Mouse (Mus musculus): ENCODE measurements around the gene Bdh2.

Gene Bdh2

DNA sequence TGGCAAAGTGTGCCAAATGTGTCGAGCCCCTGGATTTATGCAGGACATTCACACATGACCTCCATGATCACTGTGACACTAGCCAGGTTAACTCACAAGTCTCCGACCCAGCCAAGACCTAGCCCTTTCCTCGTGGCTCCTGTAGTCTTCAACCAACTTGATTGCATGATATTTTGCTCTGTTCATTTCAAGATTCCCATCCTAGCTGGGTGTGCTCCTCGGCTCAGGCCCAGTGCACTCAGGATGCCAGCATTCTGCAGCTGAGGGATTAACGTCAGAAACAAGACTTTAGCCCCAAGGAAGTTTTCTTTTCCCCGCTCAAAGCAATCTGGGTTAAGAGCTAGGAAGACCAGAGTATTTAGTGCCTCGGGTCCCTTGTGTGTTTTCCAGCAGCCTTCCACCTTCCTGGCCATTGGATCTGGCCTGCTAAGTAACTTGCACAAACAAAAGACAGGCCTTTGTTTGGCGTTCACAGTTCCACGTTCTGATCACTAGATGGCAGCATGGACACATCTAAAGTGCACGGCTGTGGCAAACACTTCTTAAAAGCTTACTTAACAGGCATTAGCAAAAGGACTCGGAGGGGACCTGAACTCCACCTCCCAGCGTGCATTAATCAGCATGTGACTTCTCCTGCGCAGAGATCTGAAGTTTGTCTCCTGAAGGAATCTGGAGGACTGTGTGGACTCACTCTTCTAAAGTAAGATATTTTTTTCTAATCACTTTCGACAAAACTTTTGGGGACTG is at the start of gene Bdh2:
Gene Bdh2 (plus strand): TSS at position 553 of the 747 bp plus-strand sequence.
- CTCF ChIA-PET, result no interaction called here

DNA sequence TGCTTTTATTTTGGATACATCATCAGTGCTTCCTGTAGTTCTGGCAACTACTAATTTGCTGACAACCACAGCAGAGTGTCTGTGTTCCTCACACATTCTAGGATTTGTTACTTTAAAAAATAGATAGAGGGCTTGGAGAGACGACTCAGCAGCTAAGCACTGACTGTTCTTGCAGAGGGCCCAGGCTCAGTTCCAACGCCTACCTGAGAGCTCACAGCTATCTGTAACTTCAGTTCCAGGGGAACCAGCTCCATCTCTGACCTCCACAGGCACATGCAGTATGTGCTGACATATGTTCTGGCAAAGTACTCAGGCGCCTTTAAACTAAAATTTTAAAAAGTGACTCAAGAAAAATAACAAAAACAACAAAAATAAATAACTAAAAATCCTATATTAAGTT is 49.0 kb upstream of the Bdh2 start:
- CTCF ChIA-PET, result interaction anchor here (0.7 kb wide), 1 partner anchor 26 kb away, joined by 8 read pairs; no protein-coding TSS in a partner anchor

DNA sequence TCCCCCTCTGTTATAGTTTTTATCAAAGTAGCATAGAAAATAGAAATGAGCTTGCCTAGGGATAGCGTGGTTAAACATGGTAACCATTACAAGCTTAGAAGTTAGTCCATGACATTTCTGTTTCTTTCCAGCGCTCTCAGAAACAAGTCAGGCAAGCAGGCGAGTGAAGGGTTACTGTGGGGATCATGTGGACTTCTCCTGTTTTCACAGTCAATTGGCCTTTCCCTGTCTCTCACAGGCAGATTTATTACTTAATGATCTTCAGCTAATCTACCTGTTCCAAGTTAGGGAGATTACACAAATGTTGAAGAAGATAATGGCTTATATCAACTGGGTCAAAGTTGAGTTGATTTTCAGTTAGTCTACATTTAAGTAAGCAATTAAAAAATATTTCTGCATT is 48.6 kb upstream of the Bdh2 start:
- CTCF ChIA-PET, result no interaction called here

DNA sequence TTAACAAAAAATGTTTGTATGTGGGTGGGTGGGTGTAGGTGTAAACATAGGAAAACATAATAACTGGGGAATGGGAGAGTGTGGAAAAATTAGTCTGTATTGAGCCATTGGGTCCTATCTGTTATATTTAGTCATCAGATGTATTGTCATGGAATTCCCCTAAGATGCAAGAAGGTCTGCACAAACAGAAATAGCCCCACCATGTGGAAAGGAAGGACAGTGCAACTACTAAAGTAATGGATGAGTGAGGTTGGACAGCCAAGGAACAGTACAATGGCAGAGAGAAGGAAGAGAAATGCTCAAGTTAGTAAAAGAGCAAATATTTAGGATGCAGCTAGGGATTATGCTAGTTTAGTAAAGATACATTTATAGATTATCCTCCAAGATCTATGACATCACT is 35.3 kb upstream of the Bdh2 start:
- CTCF ChIA-PET, result no interaction called here

DNA sequence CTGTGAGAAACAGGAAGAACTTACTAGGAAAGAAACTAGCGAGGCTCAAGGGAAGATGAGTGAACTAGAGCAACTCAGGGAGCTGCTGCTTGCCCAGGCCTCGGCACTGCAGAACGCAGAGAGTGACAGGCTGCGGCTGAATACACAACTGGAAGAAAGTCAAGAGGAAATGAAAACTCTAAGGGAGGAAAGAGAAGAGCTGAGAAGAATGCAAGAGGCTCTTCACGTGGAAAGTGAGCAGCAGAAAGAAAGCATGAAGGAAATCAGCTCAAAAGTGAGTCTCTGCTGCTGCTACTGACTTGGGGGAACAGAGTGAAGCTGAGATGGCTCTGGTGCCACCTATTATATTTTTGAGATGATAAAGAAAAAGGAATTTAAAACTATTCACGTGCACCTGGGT is 34.2 kb upstream of the Bdh2 start:
- CTCF ChIA-PET, result no interaction called here

DNA sequence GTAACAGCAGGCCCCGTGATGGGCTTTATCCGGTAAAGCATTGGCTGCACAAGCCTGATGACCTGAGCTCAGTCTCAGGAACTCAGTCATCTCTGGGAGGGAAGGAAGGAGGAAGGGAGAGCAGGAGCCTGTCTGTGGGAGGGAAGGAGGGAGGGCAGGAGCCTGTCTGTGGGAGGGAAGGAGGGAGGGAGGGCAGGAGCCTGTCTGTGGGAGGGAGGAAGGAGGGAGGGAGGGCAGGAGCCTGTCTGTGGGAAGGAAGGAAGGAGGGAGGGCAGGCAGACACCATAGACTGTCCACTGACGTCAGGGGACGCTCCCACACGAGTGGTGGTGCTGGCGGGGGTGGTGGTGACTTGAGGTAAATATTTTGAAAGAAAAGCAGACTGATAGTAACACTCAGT is 31.9 kb upstream of the Bdh2 start:
- CTCF ChIA-PET, result no interaction called here

DNA sequence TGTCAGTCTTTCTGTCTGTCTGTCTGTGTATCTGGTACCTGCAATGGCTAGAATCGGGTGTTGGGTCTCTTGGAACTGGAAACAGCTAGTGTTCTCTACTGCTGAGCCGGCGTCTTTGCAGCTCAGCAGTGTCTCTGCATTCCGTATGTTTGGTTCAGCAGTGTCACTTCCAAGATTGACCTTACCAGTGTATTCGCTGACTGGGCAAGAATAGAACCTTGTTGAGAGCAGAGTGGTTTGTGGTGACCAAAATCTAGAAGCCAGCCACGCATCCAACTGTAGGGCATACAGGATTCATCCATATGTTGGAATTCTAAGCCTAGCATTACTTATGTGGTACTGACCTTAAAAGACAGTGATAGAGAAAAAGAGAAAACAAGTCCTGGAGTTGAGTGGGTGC is 29.2 kb upstream of the Bdh2 start:
- CTCF ChIA-PET, result no interaction called here

DNA sequence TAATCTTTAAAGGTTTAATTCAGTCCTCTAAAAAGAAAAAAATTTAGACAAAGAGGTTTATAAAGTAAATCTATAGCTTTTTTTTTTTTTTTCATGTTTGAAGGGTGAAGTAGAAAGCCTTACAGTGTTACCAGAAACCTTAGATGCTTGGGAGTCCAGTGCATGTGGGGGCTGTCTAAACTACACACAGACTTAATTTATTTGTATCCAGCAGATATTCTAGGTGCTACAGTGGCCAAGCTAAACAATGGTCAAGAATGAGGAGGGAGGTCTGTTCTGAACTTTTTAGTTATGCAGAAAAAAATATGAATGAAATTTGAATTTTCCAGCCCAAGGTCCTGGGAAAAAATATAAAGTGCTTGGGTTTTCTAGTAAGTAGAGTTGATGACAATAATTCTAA is 26.2 kb upstream of the Bdh2 start:
- CTCF ChIA-PET, result no interaction called here

DNA sequence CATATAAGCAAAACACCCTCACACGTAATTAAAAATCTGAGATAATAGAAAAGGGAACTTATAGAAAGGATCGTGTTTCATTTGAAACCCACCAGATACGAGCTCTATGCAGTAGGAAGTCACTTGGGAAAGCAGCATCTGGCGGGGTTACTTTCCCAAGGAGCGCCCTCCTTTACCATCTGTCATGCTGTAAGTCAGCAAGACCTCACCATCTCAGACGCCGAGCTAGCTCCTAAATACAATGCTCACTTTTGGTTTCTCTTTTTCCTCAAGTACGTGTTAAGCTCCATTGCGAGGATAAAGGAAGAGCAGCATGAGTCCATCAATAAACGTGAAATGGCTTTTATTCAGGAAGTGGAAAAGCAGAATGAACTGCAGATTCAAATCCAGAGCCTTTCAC is 22.1 kb upstream of the Bdh2 start:
- CTCF ChIA-PET, result no interaction called here

DNA sequence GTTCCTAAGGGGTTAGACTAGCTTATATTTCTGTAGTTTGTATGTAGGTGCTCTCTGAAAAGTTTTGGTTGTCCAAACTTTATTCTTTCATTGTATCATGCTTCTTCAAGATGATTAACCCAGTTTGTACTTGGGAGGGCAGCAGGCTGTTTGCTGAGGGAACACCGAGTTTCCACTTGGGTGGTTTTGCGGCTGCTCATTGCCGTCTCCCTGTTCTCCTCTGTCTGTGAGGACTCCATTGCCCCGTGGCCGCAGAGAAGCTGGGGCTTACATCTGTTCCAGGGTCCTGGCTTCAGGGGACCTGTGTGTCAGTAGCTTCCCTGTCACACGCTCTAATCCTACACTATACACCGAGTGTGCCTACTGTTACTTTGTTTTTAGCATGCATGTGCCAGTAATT is 20.8 kb upstream of the Bdh2 start:
- CTCF ChIA-PET, result no interaction called here

DNA sequence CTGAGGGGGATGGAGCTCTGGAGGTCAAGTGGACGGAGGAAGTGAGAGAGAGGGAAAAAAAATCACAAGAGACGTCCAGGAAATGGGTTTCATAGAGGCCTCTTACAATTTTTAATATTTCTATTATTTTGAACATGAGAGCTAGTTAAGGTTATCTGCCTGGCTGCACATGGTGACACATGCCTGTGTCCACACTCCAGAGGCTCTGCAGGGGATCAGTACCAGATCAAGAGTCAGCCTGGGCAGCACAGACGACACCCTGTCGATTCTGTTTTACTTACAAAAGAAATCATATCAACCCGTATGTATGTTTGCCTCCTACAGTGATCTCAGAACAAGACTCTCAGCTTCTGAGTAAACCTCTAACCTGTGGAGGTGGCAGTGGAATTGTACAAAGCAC is 12.4 kb upstream of the Bdh2 start:
- CTCF ChIA-PET, result no interaction called here

DNA sequence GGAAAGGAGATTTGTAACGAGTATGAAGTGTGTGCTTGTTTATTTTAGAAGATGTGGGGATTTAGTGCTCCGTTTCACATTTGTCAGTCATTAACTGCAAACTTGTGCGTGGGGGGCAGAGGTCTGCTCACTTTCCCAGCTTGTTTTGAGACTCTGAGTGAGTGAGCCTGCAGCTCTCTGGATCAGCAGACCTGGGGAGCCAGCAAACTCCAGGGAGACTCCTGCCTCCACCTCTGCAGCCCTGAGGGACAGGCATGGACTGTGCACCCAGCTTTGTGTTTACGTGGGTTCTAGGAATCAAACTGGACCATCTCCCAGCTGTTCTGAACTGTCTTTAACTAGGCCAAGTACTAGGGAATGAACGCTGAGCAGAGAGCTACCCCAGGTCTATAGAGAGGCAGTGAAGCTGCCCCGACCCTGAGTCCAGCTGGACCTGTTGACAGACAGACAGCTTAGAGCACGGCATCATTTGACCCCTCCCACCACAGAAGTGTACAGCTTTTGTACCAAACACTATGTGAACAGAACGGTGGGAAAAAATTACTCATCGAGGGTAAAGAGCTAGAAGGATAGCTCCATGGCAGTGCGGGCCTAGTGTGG is 11.5 kb upstream of the Bdh2 start:
- CTCF ChIA-PET, result no interaction called here

DNA sequence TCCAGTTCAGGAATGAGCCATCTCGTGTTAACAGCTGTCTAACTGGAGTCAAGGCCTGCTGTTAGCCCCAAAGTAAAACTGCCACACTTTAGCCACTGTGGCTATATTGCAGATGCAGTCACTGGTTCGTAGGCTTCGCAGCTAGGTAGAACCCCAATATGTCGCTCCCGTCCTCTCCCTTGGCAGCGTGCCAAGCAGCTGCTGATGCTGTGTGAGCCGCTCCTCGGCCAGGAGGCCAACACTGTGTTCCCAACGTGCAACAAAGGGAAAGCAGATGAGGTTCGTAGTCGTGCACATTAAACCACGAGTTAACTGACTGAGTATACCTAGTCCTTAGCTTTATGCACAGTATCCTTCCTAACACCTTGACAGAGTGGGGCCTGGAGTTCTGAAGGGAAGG is 8.4 kb upstream of the Bdh2 start:
- CTCF ChIA-PET, result no interaction called here

DNA sequence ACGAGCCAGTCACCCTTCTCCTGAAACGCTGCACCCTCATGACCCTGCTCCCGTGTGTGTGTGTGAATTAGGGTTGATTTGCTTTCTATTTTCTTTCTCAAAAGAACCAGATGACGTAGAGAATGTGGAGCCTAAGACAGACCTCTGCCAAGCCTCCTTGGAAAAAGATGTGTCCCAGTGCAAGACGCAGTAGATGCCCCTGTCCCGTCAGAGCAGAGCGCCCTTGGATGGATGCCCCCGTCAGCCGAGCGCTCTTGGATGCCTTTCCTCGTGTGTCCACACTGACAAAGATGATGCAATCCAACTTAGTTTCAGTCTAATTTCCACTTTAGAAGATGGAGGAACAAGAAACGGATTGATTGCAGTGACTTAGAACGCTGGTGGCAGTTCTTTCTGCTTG is 8.0 kb upstream of the Bdh2 start:
- CTCF ChIA-PET, result no interaction called here

DNA sequence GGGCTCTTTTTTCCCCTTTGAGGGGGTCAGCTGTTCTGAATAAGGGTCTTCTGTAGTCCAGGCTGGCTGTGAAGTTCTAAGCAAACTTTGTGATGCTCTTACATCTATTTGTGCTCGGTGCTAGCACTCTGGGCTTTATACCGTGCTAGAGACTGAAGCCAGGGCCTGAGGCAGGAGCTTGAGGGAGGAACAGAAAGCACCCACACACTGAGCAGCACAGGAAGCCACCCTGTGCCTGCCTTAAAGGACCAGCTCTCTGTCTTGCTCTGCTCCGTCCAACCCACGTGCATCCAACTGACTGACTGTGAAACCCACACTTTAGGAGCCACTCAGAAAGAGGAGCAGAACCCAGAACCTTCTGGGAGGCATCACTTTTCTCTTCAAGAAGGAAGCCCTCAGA is 861 bp upstream of the Bdh2 start:
- CTCF ChIA-PET, result interaction anchor here (0.6 kb wide), 1 partner anchor 349 kb away, joined by 4 read pairs; no protein-coding TSS in a partner anchor

DNA sequence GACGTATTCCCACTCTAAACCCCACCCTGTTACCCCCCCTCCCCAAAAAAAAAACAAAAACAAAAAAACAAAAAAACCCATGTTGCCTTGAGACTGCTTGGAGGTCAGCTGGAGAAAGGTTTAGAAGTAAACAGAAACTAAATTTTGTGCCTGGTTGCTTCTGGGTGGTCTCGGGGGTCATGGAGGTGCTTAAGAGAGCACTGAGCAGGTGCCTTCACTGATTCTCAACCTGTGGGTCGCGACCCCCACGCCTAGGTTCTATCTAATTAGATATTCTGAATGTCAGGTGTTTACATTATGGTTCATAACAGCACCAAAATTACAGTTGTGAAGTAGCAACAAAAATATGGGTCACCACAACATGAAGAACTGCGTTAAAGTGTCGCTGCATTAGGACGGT is 680 bp downstream of the Bdh2 start:
- CTCF ChIA-PET, result no interaction called here

DNA sequence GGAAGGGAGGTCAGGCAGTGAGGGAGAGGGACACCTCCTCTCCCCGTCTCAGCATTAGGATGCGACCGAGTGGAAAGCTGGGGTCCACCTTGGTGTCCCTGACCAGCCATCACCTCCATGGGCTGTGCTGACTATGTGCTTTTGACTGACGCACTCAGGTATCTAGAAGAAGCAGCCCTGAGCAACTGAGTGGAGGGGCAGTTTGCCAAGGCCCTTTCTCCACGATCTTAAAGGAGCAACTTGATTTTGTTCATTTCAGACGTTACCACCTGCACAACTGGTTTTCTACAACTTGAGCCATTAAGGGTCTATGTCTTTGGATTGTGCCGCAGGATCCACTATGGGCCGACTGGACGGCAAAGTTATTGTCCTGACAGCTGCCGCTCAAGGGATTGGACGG is 4.2 kb downstream of the Bdh2 start:
- CTCF ChIA-PET, result interaction anchor here (0.6 kb wide), 1 partner anchor 428 kb away, joined by 4 read pairs; no protein-coding TSS in a partner anchor

DNA sequence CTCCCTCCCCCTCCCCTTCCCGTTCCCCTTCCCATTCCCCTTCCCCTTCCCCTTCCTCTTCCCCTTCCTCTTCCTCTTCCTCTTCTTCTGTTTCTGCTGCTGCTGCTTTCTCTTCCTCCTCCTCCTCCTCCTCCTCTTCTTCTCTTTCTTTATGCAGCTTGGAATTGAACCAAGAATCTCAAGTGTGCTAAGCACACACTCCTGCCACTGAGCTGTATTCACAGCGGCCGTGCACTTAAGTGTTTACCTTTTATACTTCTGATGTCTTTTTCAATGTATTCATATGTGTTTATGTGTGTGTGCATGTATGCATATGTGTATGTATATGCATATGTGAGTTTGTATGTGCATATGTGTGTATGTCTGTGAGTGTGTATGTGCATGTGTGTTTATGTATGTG is 4.8 kb downstream of the Bdh2 start:
- CTCF ChIA-PET, result no interaction called here

DNA sequence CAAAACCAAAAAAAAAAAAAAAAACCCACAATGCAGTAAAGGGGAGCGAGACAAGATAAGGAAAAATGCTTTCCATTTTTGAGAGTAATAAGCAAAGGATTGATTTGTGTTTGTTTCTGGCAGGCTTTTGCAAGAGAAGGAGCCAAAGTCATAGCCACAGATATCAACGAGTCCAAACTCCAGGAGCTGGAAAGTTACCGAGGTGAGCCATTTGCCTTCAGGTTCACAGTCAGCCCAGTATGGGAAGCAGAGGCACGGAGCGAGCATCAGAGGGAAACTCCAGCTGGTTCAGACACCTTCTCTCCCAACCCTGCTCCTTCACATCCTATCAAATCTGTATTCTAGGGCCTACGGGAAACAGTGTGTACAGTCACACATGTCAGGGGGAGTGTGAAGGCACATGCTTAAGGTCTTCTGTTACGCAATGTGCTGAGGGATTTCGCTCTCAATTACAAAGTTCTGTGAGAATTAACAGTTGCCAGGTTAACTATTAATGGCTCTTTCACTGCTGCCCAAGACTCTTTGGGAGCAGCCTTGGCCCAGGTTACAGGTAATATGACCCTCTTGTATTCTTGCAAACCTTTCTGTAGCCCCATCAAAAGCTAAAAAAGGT is 7.2 kb downstream of the Bdh2 start:
- CTCF ChIA-PET, result no interaction called here

DNA sequence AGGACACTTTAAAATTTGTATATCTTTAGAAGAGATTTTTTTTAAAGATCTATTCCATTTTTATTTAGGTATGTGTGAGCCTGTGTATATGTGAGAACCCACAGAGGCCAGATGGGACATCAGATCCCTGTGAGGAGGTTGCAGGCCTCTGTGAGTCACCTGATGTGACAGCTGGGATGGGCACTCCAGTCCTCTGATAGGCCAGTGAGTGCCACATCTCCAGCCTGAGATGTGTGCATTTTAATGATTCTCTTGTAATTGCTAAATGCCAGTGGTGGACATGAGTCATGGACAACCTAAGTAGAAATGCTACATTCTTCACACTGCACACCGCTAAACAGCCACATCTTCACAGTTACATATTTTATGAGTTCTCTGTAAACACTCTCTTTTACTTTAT is 8.1 kb downstream of the Bdh2 start:
- CTCF ChIA-PET, result no interaction called here

DNA sequence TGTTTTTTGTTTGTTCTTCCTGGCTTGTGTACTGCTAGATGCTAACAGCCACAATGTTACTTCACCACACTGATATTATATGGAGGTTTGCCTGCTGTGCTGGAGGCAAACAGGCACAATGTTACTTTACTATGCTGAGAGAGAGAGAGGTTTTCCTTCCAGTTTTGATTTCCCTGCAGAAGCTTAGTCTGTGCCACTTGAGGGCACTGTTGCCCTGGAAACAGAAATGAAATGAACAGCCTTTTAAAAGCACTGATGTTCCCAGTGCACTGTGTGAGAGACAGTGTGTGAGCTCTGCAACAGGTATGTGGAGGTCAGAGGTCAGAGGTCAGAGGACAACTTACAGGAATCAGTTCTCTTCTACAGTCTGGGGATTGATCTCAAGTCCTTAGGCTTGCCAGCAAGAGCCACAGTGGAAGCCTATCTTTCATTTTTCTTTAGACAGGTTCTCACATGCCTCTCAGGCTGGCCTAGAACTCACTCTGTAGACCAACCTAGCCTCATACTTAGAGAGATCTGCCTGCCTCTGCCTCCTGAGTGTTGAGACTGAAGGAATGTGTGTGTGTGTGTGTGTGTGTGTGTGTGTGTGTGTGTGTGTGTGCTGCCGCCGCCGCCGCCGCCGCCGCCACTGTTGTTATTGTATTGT is 9.4 kb downstream of the Bdh2 start:
- CTCF ChIA-PET, result no interaction called here

DNA sequence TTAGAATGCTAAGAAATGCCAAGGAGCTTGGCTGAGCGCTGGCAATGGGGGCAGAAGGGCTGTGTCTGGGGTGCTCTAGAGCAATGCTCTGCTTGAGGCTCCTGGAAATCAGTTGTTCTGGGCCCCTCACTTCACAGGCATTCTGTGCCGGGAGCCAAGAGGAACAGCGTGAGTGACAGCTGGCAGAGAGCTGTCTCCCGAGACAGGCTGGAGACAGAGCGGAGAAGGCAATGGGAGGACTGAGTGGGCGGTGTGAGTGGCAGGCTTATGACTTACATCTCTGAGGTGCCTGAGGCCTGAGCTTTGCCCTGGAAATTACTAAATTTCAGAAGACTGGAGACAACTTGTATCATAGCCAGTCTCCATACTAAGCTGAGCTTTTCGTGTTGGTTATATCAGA is 12.7 kb downstream of the Bdh2 start:
- CTCF ChIA-PET, result no interaction called here

DNA sequence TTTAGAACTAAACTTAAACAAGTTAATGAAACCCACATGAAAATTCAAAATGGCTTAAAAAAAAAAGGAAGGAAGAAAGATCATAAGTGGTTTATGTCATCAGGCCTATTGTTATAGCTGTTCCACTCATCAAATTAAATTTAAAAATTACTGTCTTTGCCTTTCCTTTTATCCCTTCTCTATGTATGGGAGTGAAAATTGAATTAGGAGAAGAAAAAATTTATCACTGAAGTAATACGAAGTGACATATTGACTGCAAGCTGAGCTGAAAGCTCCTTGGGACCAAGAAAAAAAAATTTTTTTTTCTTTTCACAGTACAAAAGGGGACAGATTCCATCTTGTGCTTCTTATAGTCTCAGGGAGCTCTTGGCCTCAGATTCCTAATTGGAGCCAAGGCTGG is 14.5 kb downstream of the Bdh2 start:
- CTCF ChIA-PET, result no interaction called here

Measured in spleen, embryonic (tissue).